Comparison of ENCODE assay signal across 8 mouse cellular contexts in the genomic region with DNA sequence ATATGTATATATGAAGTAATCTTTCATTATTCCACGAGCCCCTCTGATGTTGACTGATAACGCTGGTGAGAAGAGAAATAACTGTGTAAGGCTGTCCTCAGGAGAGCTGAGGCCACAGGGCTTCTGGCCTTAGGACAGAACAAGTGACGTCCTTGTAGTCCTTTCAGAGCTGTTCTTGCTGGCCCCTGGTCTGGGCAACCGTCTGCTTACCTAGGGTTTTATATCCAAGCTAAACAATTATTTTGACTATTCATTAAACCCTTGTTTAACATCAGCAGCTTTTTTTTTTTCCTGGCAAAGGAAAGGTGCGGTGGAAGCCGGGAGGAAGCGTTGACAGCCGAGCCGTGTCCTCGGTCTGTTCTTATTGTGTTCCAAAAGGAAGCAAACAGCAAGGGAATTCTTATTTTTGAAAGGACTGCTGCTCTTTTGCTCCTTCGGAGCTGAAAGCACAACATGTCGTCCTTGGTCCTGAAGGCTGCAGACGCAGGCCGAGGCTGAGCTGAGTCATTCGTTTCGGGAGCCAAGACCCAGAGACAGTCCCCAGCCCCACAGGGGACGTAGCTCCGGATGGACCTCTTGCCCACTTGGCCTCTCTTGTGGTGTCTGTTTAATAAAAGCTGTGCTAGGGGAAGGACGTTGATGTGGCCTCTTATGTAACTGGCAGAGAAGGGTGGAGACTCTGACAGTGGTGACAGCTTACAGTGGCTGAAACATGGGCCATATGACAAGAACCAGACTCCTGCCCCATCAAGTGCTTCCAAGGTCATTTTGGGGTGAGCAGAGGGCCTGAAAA.
A peak's percentile ranks its signal among the peaks of the same experiment; 100 is the strongest.
DNase-seq lines count a peak whose midpoint lies in the region; ATAC-seq and TF ChIP-seq lines count a peak whose summit lies in the region.

No protein-coding gene starts in this region.

- no peak overlapping the region for H3K4me3 ChIP-seq in left cerebral cortex, adult 2 months

- intact Hi-C loops in left cerebral cortex, adult 2 months (cut with DNase I) = no loop called here
- intact Hi-C loops in heart, postnatal 36 days (cut with DNase I) = loop anchor here (1.0 to 5.0 kb wide), 3 partner anchors 20 to 77 kb away; no protein-coding TSS in a partner anchor

- no peak for TF ChIP-seq CTCF in left cerebral cortex, adult 2 months (IDR thresholded peaks at IDR 0.05)

- peak overlapping the region; percentile 36; the same call in 1 of the 2 replicates for H3K27ac ChIP-seq in left cerebral cortex, adult 2 months

- no peak for ATAC-seq in inflammation-experienced regulatory T-cells, adult 6 months

- no peak for DNase-seq in left cerebral cortex, adult 2 months (ENCODE audit: extremely low spot score in 1 of 2, low spot score in 2 of 2)
- no peak for DNase-seq in left cerebral cortex, adult 8-10 months (ENCODE audit: low spot score in 2 of 2)
- DNase-seq in embryo, embryonic 11 days = peak; percentile 21
- DNase-seq in heart, postnatal 36 days = peak; percentile 82 to 85
- DNase-seq in lung, postnatal 10 days = peak; percentile 90
- no peak for DNase-seq in right cerebral cortex, postnatal 14 days
- no peak for DNase-seq in retina, postnatal 1 day

Comparison
In these comparisons a context has a peak if more than half of its experiments do, and no peak if none do; other contexts are left out.
1. DNase-seq: peak in embryo, embryonic 11 days (single experiment), heart, postnatal 36 days (2 of 2) and lung, postnatal 10 days (single experiment); none in left cerebral cortex, adult 2 months (0 of 2), left cerebral cortex, adult 8-10 months (0 of 2), right cerebral cortex, postnatal 14 days (single experiment) and retina, postnatal 1 day (single experiment).